Mouse (Mus musculus) yolk sac, embryonic 10.5 days (tissue): ENCODE measurements around the gene Tmem150b.
A peak's percentile ranks its signal among the peaks of the same experiment; 100 is the strongest.

Source experiments
- DNase-seq: peaks from one replicate; pipeline ENCODE4 v3.0.0-alpha.2; 2017; ENCODE audit warnings: low spot score

Gene Tmem150b

GRCm38 (mm10) chr7:4663179-4663578, 61.9 kb downstream of the Tmem150b start:
- DNase-seq: no peak

- no peak for DNase-seq
Measured at GRCm38 (mm10) chr7:4659911-4660443, 65.1 kb downstream of the Tmem150b start.

GRCm38 (mm10) chr7:4658912-4659551, 66.0 kb downstream of the Tmem150b start, which contains the start of gene Ppp6r1:
Gene Ppp6r1 (minus strand): TSS chr7:4659019.
- DNase-seq: peak; percentile 94

- DNase-seq: no peak
Measured at GRCm38 (mm10) chr7:4658128-4658907, 66.7 kb downstream of the Tmem150b start.

GRCm38 (mm10) chr7:4657521-4658127, 67.4 kb downstream of the Tmem150b start:
- DNase-seq: peak; percentile 65
